Mouse (Mus musculus) cortical plate, adult 2 months (tissue): ENCODE measurements around the gene B9d1.

Experiments used
- CTCF ChIP-seq: fragments of 200-500 bp; IDR thresholded peaks from 2 replicates; pipeline ENCODE4 v1.5.1; 2011; ENCODE audit warnings: mild to moderate bottlenecking, control low read depth, low read length; ENCODE audit not compliant: insufficient read depth; ENCODE audit errors: extremely low read depth
- POLR2A ChIP-seq: fragments of 200-500 bp; IDR thresholded peaks from 2 replicates; pipeline ENCODE4 v1.6.1; 2011; ENCODE audit warnings: mild to moderate bottlenecking, low read length, control low read depth; ENCODE audit not compliant: insufficient read depth; ENCODE audit errors: extremely low read depth

DNA sequence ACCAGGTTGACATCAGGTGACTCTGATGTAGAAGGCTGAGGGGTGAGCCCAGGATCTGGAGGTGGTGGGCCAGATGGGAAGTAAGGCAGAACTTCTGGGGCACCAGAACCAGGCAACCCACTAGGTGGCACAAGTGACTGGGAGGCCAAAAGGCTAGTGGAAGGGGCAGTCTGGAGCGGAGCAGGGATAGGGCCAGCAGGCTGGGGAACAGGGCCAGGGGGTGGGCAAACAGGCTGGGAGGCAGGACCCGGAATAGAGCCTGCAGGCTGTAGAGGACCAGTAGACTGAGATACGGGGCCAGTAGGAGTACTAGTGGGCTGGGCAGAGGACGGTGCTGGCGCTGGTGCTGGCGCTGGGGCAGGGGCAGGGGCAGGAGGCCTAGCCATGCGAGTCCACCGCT lies 15.1 kb upstream of the B9d1 start:
- no peak for TF ChIP-seq CTCF
- TF ChIP-seq POLR2A: no peak
